Mouse (Mus musculus): ENCODE results near the gene Cic.

DNA sequence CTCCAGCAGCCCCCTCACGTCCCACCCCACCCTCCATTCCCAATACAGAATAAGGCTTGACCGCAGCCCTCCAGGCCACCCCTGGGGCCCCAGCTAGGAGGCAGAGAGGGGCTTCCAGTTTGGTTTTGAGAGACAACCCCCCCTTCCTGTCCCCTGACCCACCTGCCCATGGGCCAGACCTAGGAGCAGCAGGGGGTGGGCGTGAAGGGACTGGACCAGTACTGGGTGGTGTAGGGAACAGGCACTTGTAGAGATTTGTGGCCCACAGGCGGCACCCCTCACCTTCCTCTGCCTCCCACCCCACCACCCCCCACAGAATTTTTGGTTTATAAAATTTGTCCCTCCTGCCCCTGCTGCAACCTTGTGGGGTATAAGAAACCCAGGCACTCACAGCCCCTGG, 24.1 kb upstream of the Cic start:
- TF ChIP-seq POLR2A (IDR thresholded peaks at IDR 0.05; ENCODE audit: borderline replicate concordance, control insufficient read depth, low read depth, low read length) (no peak), CTCF (IDR thresholded peaks at IDR 0.05; ENCODE audit: control insufficient read depth, insufficient read depth, low read length) (no peak)
